Mouse (Mus musculus) bone marrow macrophage, adult 2 months (primary cell): ENCODE results near the gene Myh9. TPM values are rescaled to one million over a fixed set of nuclear protein-coding genes. Genes with fewer than 3 reads are reported as not detected.
"Not testable (repeated sequence)": the region's sequence is repeated elsewhere in the genome, so short reads cannot be mapped to it uniquely, and the experiment has no call there.

Experiments
- H3K27ac ChIP-seq: 2 replicates; pipeline ENCODE4 v1.5.1; 2012; ENCODE audit warnings: low read depth, low read length; ENCODE audit not compliant: insufficient read depth
- H3K4me1 ChIP-seq: 2 replicates; pipeline ENCODE4 v1.6.1; 2012; ENCODE audit warnings: low read length; ENCODE audit not compliant: control insufficient read depth, insufficient read depth
- H3K4me3 ChIP-seq: 2 replicates; pipeline ENCODE4 v1.5.1; 2012; ENCODE audit warnings: mild to moderate bottlenecking, low read length, moderate library complexity; ENCODE audit not compliant: insufficient read depth
- CTCF ChIP-seq: IDR thresholded peaks from 2 replicates; pipeline ENCODE4 v1.5.1; 2012; ENCODE audit warnings: low read depth, mild to moderate bottlenecking, low read length, moderate library complexity
- POLR2A ChIP-seq: IDR thresholded peaks from 2 replicates; pipeline ENCODE4 v1.6.1; 2012; ENCODE audit warnings: mild to moderate bottlenecking, low read depth, low read length, borderline replicate concordance
- polyA plus RNA-seq: library from polyadenylated mRNA; stranded (reverse); fragments of >200 nt; gene quantifications from 2 replicates; pipeline ENCODE4 v1.2.4, GENCODE M21; 2012; ENCODE audit not compliant: missing spikeins, insufficient read depth, insufficient read length

The Myh9 gene
- polyA plus RNA-seq, 1 experiment, result 194 TPM

DNA sequence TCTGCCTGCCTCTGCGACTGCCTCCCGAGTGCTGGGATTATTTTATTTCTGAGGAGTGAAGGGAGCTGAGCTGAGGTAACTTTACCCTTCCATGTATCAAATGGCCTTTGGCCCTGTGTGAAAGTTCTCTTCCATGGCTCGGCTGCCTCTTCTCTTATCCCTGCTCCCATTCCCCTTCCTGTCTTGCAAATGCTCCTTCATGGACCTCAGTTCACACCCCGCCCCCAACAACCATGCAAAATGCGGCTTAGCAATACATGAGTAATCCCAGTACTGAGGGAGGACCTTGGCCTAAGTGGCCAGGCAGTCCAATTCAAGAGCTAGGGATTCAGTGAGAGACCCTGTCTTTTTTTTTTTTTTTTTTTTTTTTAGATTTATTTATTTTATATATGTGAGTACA, 26.4 kb upstream of the Myh9 start:
- no peak for TF ChIP-seq CTCF
- no peak for TF ChIP-seq POLR2A
- Histone ChIP-seq H3K4me3 (no peak overlapping the region), H3K27ac (no peak overlapping the region), H3K4me1 (no peaks in the 10 kb centered on the region)

DNA sequence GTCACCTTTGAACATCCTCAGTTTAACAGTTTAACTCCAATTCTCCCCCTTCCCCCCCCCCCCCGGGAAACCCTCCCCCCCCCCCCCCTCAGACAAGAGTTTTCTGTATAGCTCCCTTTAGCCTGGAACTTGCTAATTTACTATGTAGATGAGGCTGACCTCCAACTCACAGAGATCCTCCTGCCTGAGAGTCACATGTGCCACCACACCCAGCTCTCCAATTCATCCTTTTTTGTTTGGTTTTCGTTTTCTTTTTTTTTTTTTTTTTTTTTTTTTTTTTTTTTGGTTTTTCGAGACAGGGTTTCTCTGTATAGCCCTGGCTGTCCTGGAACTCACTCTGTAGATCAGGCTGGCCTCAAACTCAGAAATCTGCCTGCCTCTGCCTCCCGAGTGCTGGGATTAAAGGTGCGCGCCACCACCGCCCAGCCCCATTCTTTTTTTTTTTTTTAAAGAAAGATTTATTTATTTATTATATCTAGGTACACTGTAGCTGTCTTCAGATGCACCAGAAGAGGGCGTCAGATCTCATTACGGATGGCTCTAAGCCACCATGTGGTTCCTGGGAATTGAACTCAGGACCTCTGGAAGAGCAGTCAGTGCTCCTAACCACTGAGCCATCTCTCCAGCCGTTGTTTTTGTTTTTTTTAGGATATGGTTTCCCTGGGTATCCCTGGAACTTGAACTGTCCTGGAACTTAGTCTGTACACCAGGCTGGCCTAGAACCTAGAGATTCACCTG, 25.4 kb upstream of the Myh9 start:
- H3K27ac ChIP-seq, H3K4me3 ChIP-seq, H3K4me1 ChIP-seq: not testable (repeated sequence)

DNA sequence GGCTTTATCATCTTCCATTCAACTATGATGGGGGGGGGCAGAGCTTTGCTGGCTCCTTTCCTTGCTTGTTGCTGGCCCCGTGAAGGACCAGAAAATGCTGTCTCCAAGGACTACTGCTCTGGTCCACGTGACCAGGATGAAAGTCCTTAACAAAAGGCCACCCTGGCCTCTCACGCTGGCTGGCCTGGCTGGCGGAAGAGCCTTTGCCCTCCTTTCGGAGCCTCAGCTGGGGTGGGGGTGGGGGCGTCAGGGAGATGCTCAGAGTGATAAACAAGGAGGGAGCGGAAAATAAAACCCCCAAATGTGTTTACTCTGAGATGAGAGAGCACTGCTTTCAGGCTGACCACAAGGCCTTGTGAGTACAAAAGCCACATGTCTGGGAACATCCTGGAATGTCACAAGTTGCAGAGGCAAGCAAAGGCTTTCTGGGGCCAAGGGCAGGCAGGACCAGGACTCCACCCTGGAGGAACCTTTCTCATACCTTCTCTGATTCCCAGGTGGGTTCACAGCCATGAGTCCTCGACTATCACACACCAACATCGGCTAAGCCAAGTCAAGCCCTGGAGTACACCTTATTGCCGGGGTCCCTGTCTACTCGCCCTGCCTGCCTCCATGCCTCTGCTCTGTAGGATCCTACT, 24.7 kb upstream of the Myh9 start:
- TF ChIP-seq CTCF (no peak), POLR2A (no peak)
- Histone ChIP-seq H3K4me3 (no peak overlapping the region), H3K4me1 (no peaks in the 10 kb centered on the region), H3K27ac (no peak overlapping the region)

DNA sequence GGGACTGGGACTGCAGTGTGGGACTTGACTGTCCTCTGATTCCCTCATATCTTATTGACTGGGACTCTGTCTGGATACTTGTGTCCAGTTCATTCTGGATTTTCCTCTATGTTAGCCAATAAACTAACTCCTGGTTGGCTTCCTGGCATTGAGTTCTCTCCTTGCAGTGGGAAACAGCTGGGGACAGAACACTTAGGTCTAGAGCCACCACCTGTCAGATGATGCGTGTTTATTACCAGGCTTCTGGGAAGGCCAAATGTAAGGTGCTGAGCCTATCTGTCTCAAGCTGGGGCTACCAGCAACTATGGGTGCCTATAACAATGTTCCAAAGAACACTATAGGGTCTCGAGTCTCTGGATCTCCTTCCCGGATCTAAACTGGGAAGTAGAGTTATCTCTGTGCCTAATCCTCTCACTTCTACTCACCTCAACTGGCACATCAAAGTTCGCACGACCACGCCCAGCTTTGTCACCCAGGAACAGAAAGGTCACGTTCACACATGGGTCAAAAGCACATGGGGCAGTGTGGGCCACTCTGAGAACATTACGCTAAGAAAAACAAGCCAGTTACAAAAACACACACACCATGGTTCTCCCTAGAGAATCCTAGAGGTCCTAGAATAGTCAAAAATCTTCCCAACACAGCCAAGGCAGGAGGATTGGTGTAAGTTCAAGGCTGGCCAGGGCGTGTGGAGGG, 22.2 kb upstream of the Myh9 start:
- Histone ChIP-seq H3K27ac (no peak overlapping the region), H3K4me1 (no peaks in the 10 kb centered on the region), H3K4me3 (no peak overlapping the region)
- TF ChIP-seq CTCF, result no peak
- no peak for TF ChIP-seq POLR2A

DNA sequence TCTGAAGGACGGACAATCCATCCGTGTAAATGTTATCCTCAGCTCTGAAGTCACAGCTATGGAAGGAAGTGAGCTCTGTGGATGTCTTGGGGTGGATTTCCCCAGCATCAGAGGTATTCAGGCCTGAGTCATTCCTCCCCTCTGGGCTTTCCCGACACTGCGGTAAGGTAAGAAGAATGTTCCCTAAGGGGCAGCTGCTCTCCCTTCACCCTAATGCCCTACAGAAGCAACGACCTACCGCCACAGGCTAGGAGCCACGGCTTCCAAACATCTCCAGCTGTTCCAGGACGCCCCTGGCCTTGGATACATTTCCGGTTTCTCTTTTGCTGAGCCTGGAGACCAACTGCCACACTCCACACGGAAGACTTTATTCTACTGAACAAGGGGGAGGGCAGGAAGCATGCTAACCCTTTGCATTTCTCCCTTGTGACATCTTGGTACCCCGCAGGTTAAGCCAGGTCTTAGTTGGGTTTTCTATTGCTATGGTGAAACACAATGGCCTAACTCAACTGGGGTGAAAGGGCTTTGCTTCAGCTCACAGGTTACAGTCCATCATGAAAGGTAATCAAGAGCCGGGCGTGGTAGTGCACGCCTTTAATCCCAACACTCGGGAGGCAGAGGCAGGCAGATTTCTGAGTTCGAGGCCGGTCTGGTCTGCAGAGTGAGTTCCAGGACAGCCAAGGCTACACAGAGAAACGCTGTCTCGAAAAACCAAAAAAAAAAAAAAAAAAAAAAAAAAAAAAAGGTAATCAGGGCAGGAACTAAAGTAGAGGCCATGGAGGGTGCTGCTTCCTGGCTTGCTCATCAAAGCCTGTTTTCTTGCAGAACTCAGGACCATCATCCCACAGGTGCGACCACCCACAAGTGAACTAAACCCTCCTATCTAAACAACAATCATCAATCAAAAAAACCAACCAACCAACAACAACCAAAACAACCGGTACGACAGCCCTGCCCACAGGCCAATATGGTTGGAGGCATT, 21.3 kb upstream of the Myh9 start:
- Histone ChIP-seq H3K4me3 (no peak overlapping the region), H3K27ac (no peak overlapping the region), H3K4me1 (no peaks in the 10 kb centered on the region)
- TF ChIP-seq CTCF, result no peak
- no peak for TF ChIP-seq POLR2A

DNA sequence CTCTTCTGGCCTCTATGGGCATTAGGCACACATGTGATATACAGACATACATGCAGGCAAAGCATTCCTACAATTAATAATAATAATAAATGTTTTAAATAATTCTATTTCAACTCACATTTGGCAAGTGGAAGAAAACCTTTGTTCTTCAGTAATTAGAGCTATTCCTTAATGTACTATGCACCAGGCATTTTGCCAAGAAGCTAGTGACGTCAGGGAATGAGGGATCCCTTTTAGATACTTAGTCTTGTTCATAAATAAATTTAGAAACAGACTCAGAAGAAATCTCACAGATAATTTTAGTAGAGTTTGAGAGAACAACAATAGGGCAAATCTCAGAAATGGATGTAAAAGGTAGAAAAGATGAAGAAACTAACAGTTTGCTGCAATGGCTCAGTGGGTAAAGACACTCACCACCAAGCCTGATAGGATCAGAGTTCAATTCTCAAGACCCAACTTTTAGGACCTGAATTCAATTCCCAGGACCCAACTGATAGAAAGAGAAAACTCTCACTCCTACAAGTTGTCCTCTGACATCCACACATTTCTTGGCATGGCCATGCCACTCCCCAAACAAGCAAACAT, 18.2 kb upstream of the Myh9 start:
- no peak overlapping the region for H3K27ac ChIP-seq
- no peak for TF ChIP-seq CTCF
- TF ChIP-seq POLR2A, result no peak
- peaks cover 6% of the 10 kb centered on the region for H3K4me1 ChIP-seq
- H3K4me3 ChIP-seq, result no peak overlapping the region

DNA sequence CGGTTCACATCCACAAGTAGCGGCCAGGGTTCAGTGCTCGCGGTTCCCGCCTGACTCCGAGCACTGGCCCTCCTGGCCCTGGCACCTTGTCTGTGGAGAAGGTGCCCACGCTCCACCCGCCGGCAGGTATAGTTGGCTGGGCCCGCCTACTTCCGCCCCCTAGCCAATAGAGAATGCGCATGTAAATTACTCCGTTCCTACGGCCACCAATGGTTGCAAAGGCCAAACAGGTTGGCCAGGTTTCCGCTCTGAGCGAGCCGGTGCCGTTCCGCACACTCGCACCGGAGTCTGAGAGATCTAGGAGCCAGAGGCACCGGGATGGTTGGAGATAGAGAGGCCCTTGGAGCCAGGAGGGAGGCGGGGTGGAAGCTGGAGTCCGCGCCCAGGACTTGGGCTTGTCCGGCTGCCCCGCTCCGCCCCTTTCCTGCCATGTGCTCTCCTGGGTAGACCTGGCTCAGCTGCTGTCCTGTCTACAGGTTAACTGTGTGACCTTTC, 15.7 kb upstream of the Myh9 start:
- no peak for TF ChIP-seq POLR2A
- no peak for TF ChIP-seq CTCF
- Histone ChIP-seq H3K4me3 (no peak overlapping the region), H3K4me1 (peaks cover 8% of the 10 kb centered on the region), H3K27ac (no peak overlapping the region)

DNA sequence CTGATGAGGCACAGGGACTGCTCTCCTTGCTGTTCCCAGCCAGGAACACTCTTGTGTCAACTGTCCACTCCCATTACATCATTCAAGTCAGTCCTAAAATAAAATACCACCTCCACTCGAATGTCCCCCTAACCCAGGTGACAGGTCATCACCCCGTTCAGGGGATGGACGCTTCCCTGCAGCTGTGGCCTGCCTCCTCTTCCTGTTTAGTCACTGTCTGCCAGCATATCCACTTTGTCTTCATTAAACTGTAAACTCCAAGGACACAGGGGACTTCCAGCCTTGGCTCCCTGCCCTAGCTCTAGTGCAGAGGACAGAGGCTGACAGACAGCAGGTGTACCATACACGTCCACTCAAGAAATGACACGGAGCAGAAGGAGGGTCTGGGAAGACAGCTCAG, 14.6 kb upstream of the Myh9 start:
- no peak for TF ChIP-seq CTCF
- no peak for TF ChIP-seq POLR2A
- Histone ChIP-seq H3K4me1 (peaks cover 9% of the 10 kb centered on the region), H3K4me3 (no peak overlapping the region), H3K27ac (no peak overlapping the region)

DNA sequence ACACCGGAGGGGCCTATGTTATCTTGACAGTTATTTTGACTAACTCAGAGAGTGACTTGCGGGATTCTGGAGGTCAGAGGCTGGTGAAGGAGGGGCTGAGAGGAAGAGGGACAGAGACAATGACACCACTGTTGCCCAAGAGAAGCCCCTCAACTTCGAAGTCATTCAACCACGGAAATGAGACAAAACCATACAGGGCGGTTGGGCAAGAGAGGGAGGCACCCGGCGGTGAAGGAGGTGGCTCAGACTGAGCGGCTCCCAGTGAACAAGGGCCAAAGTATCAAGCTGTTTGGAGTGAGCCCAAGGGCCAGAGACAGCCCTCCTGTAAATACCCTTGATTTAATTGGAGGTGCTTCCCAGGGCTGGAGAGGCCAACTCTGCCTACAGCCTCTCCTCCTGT, 13.3 kb upstream of the Myh9 start:
- H3K4me1 ChIP-seq, result peaks cover 15% of the 10 kb centered on the region
- H3K27ac ChIP-seq, result no peak overlapping the region
- H3K4me3 ChIP-seq, result no peak overlapping the region
- no peak for TF ChIP-seq CTCF
- TF ChIP-seq POLR2A, result no peak
